Mouse (Mus musculus) cerebellum, adult 9-10 months (tissue): ENCODE measurements around the gene Wnt7b.

ENCODE experiments used
- DNase-seq: peaks from one replicate; pipeline ENCODE4 v3.0.0; 2022

Wnt7b gene

GRCm38 (mm10) chr15:85582356-85582910 lies at the start of gene Wnt7b:
Wnt7b (minus strand) TSS chr15:85582473.
- no peak for DNase-seq

GRCm38 (mm10) chr15:85631591-85631990 lies 49.3 kb upstream of the Wnt7b start:
- no peak for DNase-seq

GRCm38 (mm10) chr15:85629924-85630545 lies 47.8 kb upstream of the Wnt7b start:
- DNase-seq = no peak

GRCm38 (mm10) chr15:85625666-85626279 lies 43.5 kb upstream of the Wnt7b start:
- no peak for DNase-seq

- DNase-seq = no peak
Observed at GRCm38 (mm10) chr15:85622213-85622612, 39.9 kb upstream of the Wnt7b start.

- no peak for DNase-seq
Observed at GRCm38 (mm10) chr15:85615537-85616100, 33.3 kb upstream of the Wnt7b start.

- DNase-seq = no peak
Observed at GRCm38 (mm10) chr15:85615075-85615474, 32.8 kb upstream of the Wnt7b start.

- DNase-seq = peak; percentile 51
Observed at GRCm38 (mm10) chr15:85613358-85614266, 31.3 kb upstream of the Wnt7b start.

GRCm38 (mm10) chr15:85612660-85613357 lies 30.5 kb upstream of the Wnt7b start:
- peak; percentile 69 for DNase-seq

GRCm38 (mm10) chr15:85611701-85612520 lies 29.6 kb upstream of the Wnt7b start:
- DNase-seq = peak; percentile 67

- DNase-seq = peak; percentile 91
Observed at GRCm38 (mm10) chr15:85610618-85611218, 28.4 kb upstream of the Wnt7b start.

GRCm38 (mm10) chr15:85610120-85610519 lies 27.8 kb upstream of the Wnt7b start:
- no peak for DNase-seq

- peak; percentile 50 for DNase-seq
Observed at GRCm38 (mm10) chr15:85609266-85610004, 27.2 kb upstream of the Wnt7b start.

GRCm38 (mm10) chr15:85605962-85606610 lies 23.8 kb upstream of the Wnt7b start:
- no peak for DNase-seq

- no peak for DNase-seq
Observed at GRCm38 (mm10) chr15:85604938-85605337, 22.7 kb upstream of the Wnt7b start.

GRCm38 (mm10) chr15:85604507-85604906 lies 22.2 kb upstream of the Wnt7b start:
- no peak for DNase-seq

GRCm38 (mm10) chr15:85603422-85603821 lies 21.1 kb upstream of the Wnt7b start:
- DNase-seq = no peak

- no peak for DNase-seq
Observed at GRCm38 (mm10) chr15:85602733-85603132, 20.5 kb upstream of the Wnt7b start.

- no peak for DNase-seq
Observed at GRCm38 (mm10) chr15:85602021-85602420, 19.7 kb upstream of the Wnt7b start.

GRCm38 (mm10) chr15:85601202-85601601 lies 18.9 kb upstream of the Wnt7b start:
- no peak for DNase-seq
